Mouse (Mus musculus) MN1 (cell line): ENCODE results near the gene Kcnq1.

ENCODE experiments used
- DNase-seq: peaks from one replicate; pipeline ENCODE4 v3.0.0-alpha.2; 2016; ENCODE audit warnings: low spot score

Kcnq1 gene

DNA sequence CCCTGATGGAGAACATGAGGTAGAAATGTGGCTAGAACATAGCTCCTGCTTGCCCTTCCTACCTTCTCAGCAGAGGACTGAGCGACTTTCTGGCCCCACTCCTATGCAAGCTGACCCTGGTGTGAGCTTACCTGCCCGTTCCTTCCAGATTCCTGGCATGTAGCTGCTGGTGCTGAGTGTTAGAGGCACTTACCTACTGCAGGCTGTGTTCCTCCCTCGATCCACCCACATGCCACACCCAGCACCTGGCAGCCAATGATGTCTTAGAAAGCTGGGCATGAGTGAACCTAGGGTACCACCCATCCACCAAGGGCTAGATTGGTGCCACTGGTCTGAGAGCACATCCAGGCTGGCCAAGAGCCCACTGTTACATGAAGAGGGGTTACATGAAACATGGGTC lies 12.3 kb upstream of the Kcnq1 start:
- DNase-seq, result no peak

DNA sequence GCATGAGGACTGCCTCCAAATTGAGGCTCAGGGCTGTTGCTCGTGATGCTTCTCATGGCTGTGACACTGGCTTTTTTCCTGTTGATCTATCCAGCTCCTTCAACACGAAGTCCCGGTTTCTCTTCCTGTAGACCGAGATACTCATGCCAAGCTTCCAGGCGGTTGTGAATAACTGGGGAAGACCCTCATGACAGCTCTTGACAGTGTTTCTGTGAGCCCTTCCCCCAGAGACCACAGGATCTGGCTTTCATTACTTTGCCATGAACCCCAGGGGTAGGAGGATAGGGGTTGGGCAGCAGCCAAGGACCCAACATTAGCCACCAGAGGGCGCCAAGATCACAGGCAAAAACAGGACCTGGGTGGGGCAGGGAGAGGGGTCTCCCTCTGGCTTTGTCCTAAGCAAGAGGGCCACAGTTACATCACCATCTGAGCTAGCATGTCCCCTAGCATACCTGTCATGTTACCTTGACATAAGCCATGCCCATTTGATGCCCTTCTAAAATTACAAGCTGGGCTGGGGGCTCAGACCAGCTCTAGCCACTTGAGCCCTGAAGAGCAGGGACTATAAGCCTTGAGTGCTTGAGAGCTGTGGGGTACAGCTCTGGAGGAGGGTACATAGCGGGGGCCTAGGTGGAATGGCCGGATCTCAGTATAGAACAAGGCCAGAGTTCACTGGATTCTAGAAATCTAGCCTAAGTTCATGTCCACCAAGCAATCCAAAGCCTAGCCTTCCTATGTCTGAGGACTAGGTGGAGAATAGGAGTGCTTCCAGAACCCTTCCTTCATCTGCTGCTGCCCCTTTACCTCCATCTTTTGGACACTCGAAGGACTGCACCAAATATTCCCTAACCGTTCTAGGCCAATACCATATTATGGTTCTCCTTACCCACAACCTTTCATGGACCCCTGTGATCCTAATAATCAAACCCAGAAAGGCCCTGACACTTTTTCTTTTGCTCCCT lies 11.3 kb upstream of the Kcnq1 start, which contains the start of gene Trpm5:
Gene Trpm5, minus strand, starts transcription at position 51 of the 962 bp plus-strand sequence.
- peak; percentile 61 for DNase-seq

DNA sequence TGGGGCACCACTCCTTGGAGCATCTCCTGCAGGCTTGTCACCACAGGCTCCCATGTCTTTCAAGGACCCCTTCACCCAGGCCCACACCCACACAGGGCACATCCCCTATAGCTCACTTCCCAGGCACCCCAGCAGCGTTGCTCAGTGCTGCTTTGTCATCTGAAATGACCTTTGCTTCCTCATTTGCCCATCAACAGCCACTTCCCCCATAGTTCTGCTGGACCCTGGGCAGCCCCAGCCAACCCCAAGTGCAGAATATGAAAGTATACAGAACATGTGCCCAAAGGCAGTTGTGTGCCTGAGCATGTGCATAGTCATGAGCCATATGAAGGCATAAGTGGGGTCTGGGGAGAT lies 10.6 kb upstream of the Kcnq1 start:
- no peak for DNase-seq

DNA sequence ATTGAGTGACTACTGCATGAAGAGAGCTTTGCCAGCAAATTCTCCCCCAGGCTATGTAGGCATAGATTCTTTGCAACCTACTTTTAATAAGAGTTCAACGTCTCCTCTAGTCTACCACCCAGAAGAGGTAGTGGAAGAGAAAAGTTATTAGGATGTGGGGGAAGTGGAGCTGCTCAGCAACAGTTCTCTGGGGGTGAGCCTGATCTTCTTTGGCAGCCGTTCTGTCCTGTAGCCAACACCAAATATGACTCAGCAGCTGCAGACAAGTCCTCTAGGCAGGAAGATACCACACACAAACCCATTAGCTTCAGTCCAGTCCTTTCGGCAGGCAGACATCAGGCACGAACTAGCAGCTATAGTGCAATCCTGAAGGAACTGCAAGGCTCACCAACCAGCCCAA lies 5.4 kb upstream of the Kcnq1 start:
- DNase-seq, result no peak

DNA sequence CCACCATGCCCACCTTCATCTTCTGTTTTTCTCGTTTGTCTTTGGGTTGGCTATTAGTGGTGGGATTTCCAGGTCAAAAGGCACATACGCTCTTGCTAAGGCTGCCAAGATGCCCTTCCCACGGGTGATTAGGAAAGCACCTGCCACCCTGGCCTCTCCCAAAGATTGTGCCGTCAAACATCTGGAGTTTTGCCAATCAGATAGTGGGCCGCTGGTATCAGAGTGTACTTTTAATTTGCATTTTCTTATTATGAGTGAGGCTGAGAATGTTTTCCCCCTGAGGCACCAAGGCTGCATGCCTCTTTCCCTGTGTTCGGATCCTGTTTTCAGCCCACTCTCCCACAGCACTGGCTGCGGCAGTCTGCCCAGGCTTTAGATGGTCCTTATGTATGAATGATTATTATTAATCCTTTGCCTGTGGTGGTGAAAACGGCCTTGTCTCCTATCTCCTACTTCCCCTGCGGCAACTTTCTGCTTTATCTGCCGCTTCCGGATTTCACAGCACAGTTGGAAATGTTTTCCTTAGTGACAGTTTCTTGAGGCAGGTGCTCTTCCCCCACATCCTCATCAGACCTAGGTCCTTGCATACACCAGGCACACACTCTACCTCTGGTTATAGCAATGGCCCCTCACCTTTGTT lies 784 bp upstream of the Kcnq1 start:
- no peak for DNase-seq

DNA sequence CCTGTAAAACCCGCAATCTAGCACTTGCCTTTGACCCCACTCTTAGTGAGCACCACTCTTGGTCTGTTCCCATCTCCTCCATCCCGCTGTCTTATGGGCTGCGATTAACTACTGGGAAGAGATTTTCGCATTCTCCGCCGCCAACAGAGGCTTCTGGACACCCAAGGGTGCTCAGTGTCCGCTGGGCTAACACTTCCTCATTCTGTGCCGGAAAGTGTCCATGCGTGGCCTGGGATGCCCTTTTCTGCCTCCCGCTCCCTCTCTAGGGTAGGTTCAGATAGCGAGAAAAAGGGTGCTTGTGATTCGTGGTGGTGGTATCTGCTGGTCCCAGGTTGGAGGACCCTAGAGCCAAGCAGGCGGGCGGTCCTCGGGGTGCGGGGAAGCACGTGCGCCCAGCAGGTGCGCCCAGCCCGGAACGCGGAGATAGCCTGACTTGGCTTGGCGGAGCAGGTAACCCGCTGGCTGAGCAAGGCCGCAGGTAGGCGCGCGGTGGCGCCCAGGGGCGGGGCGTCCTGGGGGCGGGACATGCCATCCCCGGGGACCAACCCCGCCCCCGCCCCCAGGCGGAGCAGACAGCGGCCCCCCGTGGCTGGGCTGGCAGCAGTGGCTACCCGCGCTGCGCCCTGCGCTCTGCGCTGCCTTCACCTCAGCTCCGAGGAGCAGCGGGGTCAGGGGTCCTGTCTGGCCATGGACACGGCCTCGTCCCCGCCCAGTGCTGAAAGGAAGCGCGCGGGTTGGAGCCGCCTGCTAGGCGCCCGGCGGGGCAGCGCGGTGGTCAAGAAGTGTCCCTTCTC lies 707 bp downstream of the Kcnq1 start:
- DNase-seq, result no peak

DNA sequence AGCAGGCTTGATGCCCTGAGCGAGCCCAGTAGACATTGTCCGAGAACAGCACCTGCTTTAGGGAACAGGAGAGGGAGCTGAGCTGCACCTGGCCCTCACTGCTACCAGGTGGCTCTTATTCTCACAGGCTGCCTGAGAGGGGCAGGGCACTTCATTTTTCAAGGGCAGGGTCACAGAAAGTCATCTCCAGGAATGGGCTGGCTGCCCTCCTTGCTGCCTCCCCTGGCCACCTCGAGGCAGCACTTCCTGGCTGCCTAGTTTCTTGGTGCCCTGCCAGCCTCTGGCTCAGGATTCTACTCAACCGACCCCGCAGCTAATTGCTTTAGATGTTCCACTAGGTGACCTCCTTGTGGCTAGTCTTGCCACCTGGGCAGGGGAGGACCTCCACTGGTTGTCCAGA lies 2.0 kb downstream of the Kcnq1 start:
- no peak for DNase-seq

DNA sequence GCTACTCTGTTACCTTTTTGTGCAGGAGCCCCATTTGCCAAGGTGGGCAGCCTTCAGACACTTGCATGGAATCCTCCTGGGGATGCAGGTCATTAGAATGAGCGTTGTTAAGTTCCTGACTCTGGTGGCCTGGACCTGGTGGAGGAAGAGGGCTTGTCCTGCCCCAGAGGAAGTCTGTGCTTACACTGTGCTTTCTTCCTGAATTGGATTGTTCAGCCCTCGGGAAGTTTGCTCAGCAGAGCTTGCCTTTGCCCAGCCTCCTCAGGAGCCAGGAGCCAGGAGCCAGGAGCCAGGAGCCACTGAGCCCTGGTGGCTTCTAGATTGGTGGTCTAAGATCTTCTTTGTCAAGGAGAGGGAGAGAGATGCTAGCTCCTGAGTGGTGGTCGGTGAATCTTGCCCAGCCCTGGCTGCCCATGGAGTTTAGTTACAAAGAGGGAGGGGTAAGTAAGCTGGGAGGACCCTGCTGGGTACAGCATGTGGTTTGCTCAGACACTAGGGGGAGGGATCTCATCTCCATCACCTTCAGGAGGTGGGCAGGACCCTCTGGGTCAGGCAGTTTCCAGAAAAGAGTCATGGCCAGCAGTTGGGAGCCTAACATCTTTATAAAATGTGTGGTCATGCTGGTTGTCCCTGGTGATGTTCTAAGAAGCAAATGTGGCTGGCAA lies 3.0 kb downstream of the Kcnq1 start:
- DNase-seq, result no peak

DNA sequence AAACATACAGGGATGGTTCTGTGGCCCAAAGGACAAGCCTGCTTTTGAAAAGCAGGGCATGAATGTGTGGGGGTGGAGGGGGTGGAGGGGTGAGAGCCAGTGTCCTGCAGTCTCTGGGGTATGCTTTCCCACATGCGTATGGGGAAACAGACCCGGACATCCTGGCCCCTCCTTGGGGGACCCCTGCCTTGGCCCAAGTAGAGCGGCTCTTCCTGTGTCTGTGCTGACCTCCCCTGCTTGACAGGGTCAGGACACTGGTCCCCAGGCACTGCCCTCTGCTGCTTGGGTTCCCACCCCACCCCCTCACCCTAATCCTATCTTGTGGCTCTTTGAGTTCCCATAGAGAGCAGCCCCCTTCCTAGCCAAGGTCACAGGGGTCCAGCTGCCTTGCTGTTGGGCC lies 3.5 kb downstream of the Kcnq1 start:
- no peak for DNase-seq

DNA sequence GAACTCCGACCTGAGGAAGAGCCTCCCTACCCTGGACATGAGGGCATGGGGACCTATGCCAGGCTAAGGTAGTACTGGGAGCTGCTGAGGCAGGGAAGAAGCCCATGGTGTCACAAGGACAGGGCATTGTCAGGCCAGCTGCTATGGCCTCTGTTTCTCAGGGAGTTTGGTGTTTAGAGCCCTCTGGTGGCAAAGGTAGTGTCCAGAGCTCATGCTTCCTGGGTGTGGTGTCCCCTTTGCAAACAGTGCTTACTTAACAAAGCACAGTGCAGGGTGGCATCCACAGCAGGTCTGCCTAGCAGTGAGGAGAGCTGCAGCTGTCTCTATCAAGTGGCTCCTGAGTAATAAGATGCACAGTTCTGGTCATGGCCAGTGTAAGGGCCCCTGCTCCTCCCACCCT lies 4.6 kb downstream of the Kcnq1 start:
- no peak for DNase-seq

DNA sequence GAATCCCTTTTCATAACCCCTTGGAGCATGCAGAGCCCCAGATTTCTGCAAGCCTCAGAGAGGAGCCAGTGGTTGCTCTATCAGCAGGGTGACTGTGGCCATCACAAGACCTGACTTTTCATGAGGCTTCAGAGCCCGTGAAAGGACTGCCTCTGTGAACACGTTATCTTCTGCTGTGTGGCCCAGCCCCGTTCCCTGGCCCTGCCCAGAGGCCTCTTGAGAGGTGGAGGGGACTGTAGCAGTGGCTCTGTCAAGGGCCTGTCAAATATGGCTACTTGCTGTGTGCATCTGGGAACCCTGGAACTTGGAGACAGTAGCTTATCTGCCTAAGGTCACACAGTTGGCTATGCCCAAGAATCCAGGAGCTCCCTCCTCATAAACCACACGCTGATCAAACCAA lies 5.6 kb downstream of the Kcnq1 start:
- no peak for DNase-seq

DNA sequence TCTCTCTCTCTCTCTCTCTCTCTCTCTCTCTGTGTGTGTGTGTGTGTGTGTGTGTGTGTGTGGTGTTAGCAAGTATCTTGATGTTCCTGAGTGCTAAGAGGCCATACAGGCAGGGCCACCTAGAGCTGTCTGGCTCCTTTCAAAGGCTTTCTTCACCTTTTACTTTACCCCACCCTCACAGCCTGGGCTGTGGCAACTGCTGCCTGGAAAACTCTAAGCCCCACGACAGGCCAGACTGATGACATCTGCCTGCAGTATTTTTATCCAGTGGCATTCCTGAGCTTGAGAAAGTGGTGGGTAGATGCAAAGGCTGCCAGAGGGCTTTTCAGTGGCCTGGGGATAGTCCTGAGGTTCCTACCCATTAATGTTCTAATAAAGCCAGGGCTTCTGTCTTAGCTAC lies 6.2 kb downstream of the Kcnq1 start:
- DNase-seq, result no peak

DNA sequence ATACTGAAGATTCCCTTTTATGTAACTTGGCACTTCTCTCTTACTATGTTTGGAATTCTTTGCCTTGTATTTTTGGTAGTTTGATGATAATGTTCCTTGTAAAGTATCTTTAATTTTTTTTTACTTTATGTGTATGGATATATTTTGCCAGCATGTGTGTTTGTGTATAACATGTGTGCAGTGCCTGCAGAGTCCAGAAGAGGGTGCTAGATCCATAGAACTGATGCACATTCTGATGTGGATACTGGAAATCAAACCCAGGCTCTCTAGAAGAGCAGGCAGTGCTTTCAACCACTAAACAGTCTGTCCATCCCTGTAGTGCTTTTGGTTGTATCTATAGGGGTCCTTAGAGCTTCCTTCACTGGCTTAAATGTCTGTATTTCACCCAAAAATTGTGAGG lies 8.6 kb downstream of the Kcnq1 start:
- DNase-seq, result no peak

DNA sequence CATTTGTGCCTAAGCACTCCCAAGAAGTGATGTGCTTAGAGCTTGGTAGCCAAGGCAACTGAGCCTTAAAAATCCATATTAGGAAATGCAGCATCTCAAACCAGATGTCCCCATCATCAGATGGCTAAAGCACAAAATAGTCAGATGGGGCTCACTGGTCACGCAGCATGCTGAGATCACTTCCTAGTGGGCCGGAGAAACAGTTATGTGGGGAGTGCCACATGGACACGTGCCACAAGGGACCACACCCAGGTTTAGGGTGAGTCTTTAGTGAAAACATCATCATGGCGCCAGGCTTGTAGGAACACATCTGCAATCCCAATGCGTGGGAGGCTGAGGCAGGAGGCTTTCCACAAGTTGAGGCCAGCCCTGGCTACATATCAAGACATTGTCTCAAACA lies 10.4 kb downstream of the Kcnq1 start:
- no peak for DNase-seq

DNA sequence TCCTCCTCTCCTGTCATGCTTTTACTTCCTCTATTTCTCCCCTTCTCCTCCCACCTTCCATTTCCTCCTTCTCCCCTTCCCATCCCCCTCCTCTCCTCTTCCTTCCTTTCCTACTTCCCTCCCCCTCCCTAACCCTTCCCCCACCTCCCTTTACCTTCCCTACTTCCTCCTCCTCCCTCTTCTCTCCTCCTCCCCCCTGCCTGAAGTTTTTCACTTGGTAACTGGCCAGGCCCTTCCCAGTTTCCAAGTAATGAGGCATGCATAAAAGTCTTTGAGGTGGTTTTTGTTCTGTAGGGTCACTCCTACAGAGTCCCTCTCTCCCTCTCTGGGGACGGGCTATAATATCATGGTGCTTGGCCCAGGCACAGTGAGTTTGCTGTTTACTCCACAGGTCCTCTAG lies 13.2 kb downstream of the Kcnq1 start:
- DNase-seq, result no peak

DNA sequence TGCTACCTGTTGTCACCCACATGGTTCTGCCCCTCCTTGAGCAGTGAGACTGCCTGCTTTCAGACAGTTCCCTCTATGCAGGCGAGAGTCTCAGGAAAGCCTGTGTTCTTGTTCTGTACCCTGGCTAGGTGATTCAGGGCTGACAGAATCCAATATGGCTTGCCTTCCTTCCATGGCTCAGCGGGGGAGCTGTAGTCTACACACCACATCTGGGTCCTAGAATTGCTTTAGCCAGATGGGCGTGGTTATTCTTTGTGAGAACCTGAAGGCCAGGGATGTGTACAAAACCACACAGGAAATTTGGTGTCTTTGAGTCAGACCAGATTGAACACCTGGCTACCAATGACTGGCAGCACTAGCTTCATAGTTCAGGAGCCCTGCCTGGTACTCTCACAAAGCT lies 13.7 kb downstream of the Kcnq1 start:
- no peak for DNase-seq

DNA sequence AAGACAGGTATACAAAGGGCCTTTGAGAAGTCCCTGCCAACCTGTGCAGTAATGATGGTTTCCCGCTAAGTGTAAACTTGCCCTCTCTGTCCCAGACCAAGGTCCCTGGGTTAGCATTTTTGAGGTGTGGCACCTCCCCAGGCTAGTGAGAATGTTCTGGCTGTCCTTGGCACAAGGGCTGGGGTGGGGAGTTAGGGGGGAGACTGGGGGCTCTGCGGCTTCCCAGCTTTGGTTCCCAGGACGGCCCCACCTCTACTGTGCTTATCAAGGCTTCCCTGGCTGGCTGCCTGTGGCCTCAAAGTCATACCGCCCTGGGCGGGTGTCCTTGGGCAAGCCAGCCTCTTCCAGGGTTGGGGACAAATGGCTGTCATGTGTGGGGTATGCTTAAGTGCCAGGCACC lies 16.0 kb downstream of the Kcnq1 start:
- DNase-seq, result no peak

DNA sequence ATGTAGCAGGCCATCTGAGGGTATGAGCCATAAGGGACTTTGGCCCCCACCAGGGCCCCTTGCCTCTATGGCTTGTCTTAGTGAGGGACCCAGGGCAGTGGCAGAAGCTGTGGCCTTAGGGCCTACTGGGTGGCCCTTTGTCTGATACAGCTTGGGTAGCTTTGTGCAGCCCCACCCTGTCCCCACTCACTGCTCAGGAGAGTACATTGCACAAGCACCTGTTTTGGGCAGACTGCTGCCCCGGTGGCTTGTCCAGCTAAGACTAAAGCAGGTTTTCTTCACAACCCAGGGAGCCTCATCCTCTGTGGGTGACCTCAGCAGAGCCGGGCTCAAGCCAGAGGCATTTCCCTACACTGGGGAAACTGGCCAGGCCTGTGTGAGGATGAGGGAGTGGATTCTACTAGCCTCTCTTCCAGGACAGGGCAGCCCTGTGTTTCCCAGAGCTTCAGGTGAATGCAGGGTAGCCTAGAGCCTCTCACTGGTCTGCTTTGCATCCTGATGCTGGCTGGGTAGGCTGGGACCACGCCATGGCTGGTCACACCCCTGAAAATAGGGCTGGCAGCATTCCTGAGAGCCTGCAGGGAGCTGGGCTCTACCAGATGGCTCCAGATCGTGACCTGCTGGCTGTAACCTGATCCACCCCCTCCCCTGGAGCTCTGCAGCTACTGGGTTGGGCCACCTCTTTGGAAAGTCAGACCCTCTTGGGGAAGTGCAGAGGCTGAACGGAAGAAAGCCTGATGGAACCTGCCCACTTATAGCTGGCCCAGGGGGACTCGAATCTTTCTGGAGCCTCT lies 17.9 kb downstream of the Kcnq1 start:
- peak; percentile 81 for DNase-seq

DNA sequence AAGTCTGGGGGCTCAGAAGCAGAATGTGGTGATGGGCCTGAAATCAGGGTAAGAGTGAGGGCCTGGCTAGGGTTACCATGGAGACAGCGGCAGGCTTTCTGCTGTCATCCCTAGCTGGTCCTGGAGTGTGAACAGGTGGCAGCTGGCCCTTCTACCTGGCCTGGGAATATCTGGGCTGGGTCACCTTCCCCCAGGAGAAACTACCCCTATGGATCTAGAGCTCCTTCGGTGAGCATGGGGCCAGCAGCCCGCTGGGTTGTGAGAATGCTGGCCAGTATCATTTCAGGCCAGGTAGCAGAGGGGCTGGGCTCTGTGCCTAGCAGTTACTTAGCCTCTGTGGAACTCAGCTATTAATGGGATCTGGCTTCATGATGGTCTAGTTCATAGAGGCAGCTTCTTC lies 18.7 kb downstream of the Kcnq1 start:
- DNase-seq, result no peak

DNA sequence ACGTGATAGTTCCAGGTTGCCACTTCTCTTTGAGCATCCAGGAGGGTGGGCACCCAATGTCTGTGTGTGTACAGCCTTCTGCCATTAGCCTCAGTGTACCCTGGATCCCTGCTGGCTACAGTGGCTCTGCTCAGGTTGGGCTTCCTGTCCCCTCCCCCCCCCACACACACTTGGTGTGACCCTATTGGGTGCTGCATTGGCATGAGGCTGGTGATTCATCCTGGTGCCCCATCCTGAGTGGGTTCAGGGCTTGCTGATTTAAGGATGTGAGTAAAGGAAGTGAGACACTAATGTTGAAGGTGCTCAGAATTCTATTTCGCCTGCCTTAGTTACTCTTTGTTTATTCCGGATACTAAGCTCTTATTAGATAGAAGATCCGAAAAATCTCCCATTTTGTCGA lies 26.7 kb downstream of the Kcnq1 start:
- DNase-seq, result no peak

DNA sequence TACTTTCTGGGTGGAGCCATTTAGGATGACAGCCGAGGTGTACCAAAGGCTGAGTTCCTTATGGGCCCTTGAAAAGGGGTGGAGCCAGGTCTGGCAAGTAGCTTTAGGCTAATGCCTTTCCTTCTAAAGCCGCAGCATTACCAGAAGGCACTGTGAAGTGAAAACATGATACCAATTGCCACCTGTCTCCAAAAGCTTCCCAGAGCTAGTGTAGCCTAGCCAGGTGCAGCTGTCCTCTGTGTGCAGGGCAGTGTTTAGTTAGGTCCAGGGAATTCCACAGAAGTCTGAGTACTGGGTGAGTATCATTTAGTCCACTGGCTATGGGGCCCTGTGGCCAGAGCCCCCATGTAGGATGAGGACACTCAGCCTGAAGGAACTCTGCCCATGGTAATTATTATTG lies 30.0 kb downstream of the Kcnq1 start:
- DNase-seq, result no peak

DNA sequence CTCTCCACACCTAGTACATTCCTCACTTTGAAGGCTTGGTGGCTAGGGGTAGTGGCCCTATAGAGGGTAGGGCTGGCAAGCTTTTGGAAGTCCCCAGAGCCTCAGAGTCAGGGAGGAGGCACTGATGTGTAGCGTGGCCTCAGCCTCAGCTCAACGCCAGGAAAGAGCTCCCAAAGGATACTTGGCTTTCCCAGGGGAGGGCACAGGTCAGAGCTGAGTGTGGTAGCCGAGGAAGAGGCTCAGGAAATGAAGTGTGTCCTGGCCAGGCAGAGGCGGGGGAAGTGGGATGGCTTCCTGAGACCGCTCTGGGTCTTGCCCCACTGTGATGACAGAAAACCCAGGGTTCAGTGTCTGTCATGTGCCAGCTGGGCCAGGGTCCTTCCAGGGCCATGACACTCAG lies 30.4 kb downstream of the Kcnq1 start:
- DNase-seq, result no peak
